Mouse (Mus musculus) testis, adult 2 months (tissue): ENCODE measurements around the gene Dis3l2. TPM values are rescaled to one million over a fixed set of nuclear protein-coding genes. Genes with fewer than 3 reads are reported as not detected.

Experiments used
- H3K27ac ChIP-seq: fragments of 200-500 bp; 2 replicates; pipeline ENCODE4 v1.5.1; 2012; ENCODE audit warnings: low read depth, low read length; ENCODE audit not compliant: control insufficient read depth, insufficient read depth
- H3K27me3 ChIP-seq: fragments of 200-500 bp; 2 replicates; pipeline ENCODE4 v1.6.1; 2012; ENCODE audit warnings: mild to moderate bottlenecking, low read length, moderate library complexity; ENCODE audit not compliant: control insufficient read depth, insufficient read depth
- H3K36me3 ChIP-seq: fragments of 200-500 bp; 2 replicates; pipeline ENCODE4 v1.6.1; 2012; ENCODE audit warnings: mild to moderate bottlenecking, low read length; ENCODE audit not compliant: control insufficient read depth, insufficient read depth
- H3K4me1 ChIP-seq: fragments of 200-500 bp; 2 replicates; pipeline ENCODE4 v1.6.1; 2012; ENCODE audit warnings: low read length; ENCODE audit not compliant: control insufficient read depth, insufficient read depth
- H3K4me3 ChIP-seq: fragments of 200-500 bp; 2 replicates; pipeline ENCODE4 v1.5.1; 2012; ENCODE audit warnings: low read depth, mild to moderate bottlenecking, low read length, moderate library complexity, mixed read lengths; ENCODE audit not compliant: control insufficient read depth
- CTCF ChIP-seq: fragments of 200-500 bp; IDR thresholded peaks from 2 replicates; pipeline ENCODE4 v1.5.1; 2012; ENCODE audit warnings: low read depth, mild to moderate bottlenecking, inconsistent platforms, low read length, moderate library complexity; ENCODE audit not compliant: control insufficient read depth, insufficient read depth, insufficient replicate concordance
- POLR2A ChIP-seq: fragments of 200-500 bp; IDR thresholded peaks from 2 replicates; pipeline ENCODE4 v1.6.1; 2012; ENCODE audit warnings: low read depth, mild to moderate bottlenecking, inconsistent platforms, low read length, moderate library complexity; ENCODE audit not compliant: control insufficient read depth
- polyA plus RNA-seq: library from polyadenylated mRNA; depleted of rRNA; stranded (reverse); fragments of >200 nt; gene quantifications from 2 replicates; pipeline ENCODE4 v1.2.3, GENCODE M21; 2012

Dis3l2 gene
- polyA plus RNA-seq, 1 experiment, result 27.5 TPM

DNA sequence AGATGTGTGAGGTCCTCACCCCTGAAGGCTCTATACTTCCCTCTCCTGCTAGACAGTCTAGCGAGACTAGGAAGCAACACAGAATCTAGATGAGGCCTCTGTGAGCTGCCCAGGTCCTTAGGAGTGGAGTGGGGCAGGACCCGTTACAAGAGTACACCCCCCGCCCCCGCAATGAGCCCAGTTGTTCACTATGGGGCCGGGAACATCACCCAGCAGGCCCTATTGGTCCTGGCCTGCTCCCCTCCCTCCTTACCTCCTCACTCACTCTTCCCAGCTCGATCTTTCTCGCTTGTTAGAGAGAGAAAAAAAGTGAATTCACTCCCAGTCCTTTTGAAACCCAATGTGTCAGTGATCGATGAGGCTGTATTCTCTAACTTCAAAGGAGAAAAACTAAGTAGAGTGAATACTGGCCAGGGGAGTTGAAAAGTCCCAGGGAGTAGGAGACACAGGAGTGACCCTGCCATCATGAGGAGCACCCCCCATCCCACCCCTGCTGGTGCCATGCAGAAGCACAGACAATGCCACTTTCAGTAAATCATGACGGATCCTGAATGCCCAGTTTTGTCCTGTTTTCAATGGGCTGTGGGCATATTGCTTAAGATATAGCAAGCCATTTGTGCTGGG lies 299.0 kb downstream of the Dis3l2 start:
- no peak overlapping the region for H3K27ac ChIP-seq
- no peak overlapping the region for H3K4me3 ChIP-seq
- no peak for TF ChIP-seq POLR2A
- TF ChIP-seq CTCF, result no peak
- H3K4me1 ChIP-seq, result no peaks in the 10 kb centered on the region
- no peaks in the 10 kb centered on the region for H3K36me3 ChIP-seq
- H3K27me3 ChIP-seq, result no peaks in the 10 kb centered on the region

DNA sequence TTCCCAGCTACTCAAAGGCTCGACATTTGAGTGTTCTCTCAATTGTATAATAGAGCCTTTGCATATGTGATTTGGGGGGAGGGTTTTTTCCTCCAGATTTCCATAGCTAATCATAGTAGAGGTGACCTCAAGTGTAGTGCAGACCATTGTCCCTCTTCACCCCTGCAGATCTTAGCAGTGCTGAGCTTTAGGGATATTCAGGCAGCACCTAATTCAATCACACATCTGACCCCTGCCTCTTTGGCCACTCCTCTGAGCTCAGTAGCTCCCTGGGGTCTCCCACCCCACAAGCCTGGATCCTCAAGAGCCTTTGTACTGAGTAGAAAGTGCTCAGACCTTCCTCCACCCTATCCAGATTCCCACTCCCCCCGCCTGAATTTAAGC lies 299.6 kb downstream of the Dis3l2 start:
- Histone ChIP-seq H3K27ac (no peak overlapping the region), H3K4me3 (no peak overlapping the region), H3K36me3 (no peaks in the 10 kb centered on the region), H3K27me3 (no peaks in the 10 kb centered on the region), H3K4me1 (no peaks in the 10 kb centered on the region)
- TF ChIP-seq CTCF, result no peak
- TF ChIP-seq POLR2A, result no peak

DNA sequence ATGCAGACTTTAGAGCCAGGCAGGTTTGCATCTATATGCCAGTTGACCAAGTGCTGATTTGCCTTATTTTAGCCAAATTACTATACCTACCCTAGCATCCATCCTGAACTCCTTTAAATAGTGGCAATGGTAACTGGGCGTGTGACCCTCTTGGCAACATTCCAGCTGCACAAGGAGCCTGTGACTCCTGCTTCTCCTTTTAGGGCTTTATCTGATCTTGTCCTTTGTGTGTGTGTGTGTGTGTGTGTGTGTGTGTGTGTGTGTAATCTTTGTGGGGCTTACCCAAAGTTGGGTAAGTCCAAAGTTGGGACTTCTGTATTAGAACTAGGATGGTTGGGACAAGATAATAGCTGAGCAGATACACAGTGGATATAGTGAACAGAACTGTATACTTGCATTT lies 302.8 kb downstream of the Dis3l2 start:
- Histone ChIP-seq H3K27me3 (no peaks in the 10 kb centered on the region), H3K4me1 (no peaks in the 10 kb centered on the region), H3K36me3 (no peaks in the 10 kb centered on the region), H3K27ac (no peak overlapping the region), H3K4me3 (no peak overlapping the region)
- TF ChIP-seq CTCF, result no peak
- no peak for TF ChIP-seq POLR2A

DNA sequence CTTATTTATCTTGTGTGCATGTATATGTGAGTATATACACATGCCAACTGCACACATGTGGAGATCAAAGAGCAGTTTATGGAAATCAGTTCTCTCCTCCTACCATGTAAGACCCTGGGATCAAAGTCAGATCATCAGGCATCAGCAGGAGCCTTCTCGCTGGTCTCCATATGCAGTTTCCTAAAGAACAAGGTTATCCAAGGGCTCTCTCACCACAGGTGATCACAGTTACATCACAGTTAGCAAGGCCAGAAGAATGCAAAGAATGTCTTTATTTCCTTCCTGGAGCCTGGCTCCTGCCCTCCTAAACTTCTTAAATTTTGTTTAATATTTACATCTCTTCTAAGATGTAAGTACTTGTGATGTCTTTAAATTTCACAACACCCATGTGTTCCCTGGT lies 304.6 kb downstream of the Dis3l2 start:
- Histone ChIP-seq H3K4me1 (no peaks in the 10 kb centered on the region), H3K27ac (no peak overlapping the region), H3K4me3 (no peak overlapping the region), H3K36me3 (no peaks in the 10 kb centered on the region), H3K27me3 (no peaks in the 10 kb centered on the region)
- TF ChIP-seq POLR2A, result no peak

DNA sequence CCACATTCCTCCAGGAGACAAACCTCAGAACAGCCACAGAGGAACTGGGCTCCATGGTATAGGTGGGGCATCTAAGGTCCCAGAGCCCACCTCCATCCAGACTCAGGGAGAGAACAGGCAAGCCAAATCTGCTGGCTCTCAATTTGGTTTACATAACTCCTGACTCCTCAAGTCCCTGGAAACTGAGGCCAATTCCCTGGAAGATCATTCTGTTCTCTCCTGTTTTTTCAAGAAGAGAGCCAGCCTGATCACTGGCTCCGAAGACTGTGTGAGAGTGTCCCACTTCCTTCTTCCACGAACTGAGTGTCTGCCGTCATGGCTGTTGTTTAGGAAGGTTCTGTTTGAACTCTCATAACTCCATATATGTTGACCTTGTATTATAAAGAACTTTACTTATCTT lies 305.5 kb downstream of the Dis3l2 start:
- H3K4me1 ChIP-seq, result no peaks in the 10 kb centered on the region
- no peaks in the 10 kb centered on the region for H3K27me3 ChIP-seq
- H3K4me3 ChIP-seq, result no peak overlapping the region
- no peak overlapping the region for H3K27ac ChIP-seq
- TF ChIP-seq CTCF (no peak), POLR2A (no peak)
- H3K36me3 ChIP-seq, result no peaks in the 10 kb centered on the region

DNA sequence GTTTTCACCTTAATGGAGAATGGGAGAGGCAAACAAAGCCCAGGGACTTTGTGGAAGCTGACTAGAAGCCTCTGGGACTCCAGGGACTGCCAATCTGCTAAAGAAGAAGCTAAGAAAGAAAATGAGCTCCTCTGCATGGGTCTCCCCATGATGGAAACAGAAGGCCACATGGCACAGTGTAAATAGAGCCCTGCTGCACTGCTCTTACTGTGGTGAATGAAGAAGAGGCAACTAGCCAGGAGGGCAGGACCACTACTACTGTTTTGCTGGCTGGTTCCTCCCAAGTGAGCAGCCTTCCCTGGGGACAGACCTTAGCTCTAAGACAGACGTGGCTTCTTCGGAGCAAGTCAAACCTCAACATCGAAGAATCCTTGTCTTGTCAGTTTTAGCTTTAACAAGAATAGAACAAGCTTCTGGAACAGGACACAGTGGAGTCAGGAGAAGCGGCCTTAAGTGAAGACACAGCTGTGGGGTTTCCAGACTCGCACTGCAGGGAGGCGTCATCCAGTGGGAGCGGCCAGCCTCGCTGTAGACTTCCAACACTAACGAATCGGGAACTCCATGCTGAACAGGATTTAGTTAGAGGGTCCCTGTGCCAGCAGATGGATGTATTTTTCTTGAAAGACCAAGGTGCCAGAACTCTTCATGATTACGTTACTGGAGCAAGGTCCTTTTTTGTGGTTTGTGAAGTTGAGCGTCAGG lies 307.2 kb downstream of the Dis3l2 start:
- Histone ChIP-seq H3K27ac (no peak overlapping the region), H3K4me1 (no peaks in the 10 kb centered on the region), H3K36me3 (no peaks in the 10 kb centered on the region), H3K4me3 (no peak overlapping the region), H3K27me3 (no peaks in the 10 kb centered on the region)
- TF ChIP-seq CTCF (no peak), POLR2A (no peak)

DNA sequence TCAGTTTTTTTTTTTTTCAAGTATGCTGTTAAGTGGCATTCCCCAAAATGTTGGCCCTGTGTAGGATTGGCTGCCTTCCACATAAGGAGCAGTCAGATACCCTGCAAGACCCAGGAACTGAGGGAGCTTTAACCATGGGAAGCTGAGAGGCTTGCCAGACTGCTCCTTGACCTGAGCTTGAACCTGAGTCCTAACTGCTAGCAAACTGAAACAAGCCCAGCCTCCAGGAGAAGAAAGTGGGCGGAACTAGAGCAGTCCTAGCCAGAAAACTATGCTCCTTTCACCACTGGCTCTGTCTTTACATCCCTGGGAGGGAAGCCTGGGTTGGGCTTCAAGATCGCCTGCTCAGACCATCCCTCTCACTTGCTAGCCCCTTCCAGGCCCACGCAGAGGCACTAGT lies 308.1 kb downstream of the Dis3l2 start:
- no peaks in the 10 kb centered on the region for H3K27me3 ChIP-seq
- no peak for TF ChIP-seq POLR2A
- TF ChIP-seq CTCF, result no peak
- no peaks in the 10 kb centered on the region for H3K4me1 ChIP-seq
- no peak overlapping the region for H3K4me3 ChIP-seq
- H3K27ac ChIP-seq, result no peak overlapping the region
- no peaks in the 10 kb centered on the region for H3K36me3 ChIP-seq

DNA sequence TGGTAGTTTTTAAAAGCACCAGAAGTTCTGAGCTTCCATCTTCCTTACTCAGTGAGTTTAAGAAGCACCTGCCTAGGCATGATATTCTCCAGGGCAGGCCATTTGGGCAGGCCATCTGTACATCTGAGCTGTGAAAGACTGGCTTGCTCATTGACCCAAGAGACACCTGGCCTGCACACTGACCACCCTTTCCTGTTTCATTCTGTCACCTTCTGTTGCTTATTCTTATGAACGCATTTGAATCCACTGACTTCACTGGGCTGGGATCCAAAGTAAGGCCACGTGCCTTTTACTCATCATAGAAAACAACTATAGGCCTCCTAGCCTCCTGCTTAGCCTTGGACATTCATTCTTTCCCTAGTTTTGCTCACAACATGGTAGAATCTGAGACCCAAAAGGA lies 309.0 kb downstream of the Dis3l2 start:
- Histone ChIP-seq H3K27ac (no peak overlapping the region), H3K36me3 (no peaks in the 10 kb centered on the region), H3K4me1 (no peaks in the 10 kb centered on the region), H3K27me3 (no peaks in the 10 kb centered on the region), H3K4me3 (no peak overlapping the region)
- TF ChIP-seq POLR2A (no peak), CTCF (no peak)
